Mouse (Mus musculus): ENCODE results near the gene Tshz3. TPM values are rescaled to one million over a fixed set of nuclear protein-coding genes. Genes with fewer than 3 reads are reported as not detected.

The Tshz3 gene
- polyA plus RNA-seq, 1 experiment from 2014 or later, result 44.9 TPM

- H3K27ac ChIP-seq (replicated peaks), result peak overlapping the region; percentile 98
- ATAC-seq (ENCODE audit: low read depth), result no peak
- H3K4me2 ChIP-seq, result peak overlapping the region; percentile 93
- no peaks in the 10 kb centered on the region for H3K9me3 ChIP-seq
- peaks cover 65% of the 10 kb centered on the region for H3K4me1 ChIP-seq (replicated peaks)
- under 1% methylated on average over 16 of the region's 16 CpGs for WGBS
- H3K4me3 ChIP-seq, result peak overlapping the region; percentile 81
- H3K36me3 ChIP-seq, result peaks cover 6% of the 10 kb centered on the region; the same call in 1 of the 2 replicates
- H3K27me3 ChIP-seq, result peaks cover 17% of the 10 kb centered on the region
- H3K9ac ChIP-seq, result peak overlapping the region; percentile 95
Measured at GRCm38 (mm10) chr7:36698589-36698946, 650 bp downstream of the Tshz3 start.

- Histone ChIP-seq H3K36me3 (peaks cover 6% of the 10 kb centered on the region; the same call in 1 of the 2 replicates), H3K4me2 (peak overlapping the region; percentile 93), H3K9me3 (no peaks in the 10 kb centered on the region), H3K4me3 (peak overlapping the region; percentile 81), H3K27ac (replicated peaks) (peak overlapping the region; percentile 98), H3K9ac (peak overlapping the region; percentile 95), H3K4me1 (replicated peaks) (peaks cover 65% of the 10 kb centered on the region), H3K27me3 (peaks cover 10% of the 10 kb centered on the region)
- ATAC-seq (ENCODE audit: low read depth), result no peak
- 10% methylated on average over 18 of the region's 18 CpGs for WGBS
Measured at GRCm38 (mm10) chr7:36699001-36699987, 1.4 kb downstream of the Tshz3 start.

DNA sequence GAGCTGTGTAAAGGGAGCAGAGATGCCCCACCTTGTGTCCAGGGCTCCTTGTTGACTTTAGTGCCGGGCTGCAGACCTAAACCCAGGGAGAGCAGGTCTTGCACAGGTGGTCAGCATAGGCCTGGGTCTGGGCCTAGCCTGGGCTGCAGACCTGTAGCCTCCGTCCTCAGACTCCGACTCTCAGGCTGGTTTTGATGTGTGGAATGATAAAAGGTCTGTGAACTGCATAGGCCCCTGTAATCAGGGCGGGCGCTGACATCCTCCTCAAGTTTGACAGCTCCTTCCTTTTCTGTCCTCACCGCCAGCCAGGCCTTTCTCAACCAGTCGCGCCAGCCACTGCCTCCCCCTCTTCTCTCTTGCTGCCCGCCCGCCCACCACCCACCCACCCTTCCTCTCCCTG, 8.7 kb downstream of the Tshz3 start:
- peak overlapping the region; percentile 62 for H3K9ac ChIP-seq
- peak overlapping the region; percentile 66 for H3K4me2 ChIP-seq
- 10% methylated on average over 8 of the region's 10 CpGs for WGBS
- no peak for ATAC-seq (ENCODE audit: low read depth)
- H3K4me1 ChIP-seq (replicated peaks), result peaks cover 90% of the 10 kb centered on the region
- peaks cover 6% of the 10 kb centered on the region; the same call in 1 of the 2 replicates for H3K36me3 ChIP-seq
- no peaks in the 10 kb centered on the region for H3K27me3 ChIP-seq
- no peaks in the 10 kb centered on the region for H3K9me3 ChIP-seq
- peak overlapping the region; percentile 35 for H3K4me3 ChIP-seq
- peak overlapping the region; percentile 94 for H3K27ac ChIP-seq (replicated peaks)

DNA sequence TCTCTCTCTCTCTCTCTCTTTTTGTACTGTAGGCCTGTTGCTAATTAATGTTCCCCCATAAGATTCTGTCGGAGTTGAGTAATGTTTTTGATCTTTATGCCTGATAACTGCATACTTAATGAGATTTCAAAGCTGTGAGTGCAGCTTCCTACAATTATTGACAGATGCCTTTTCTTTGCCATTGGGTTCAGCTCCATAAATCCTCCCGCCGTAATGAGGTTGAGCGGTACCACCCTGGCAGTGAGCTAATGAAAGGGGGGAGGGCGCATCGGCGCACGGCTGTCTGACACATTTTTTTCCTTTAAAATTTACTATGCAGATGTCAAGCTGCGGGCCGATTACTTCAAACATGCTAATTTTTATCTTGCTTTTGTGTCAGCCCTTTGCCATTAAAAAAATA, 9.3 kb downstream of the Tshz3 start:
- Histone ChIP-seq H3K4me1 (replicated peaks) (peaks cover 91% of the 10 kb centered on the region), H3K9me3 (no peaks in the 10 kb centered on the region), H3K36me3 (peaks cover 6% of the 10 kb centered on the region; the same call in 1 of the 2 replicates), H3K27ac (replicated peaks) (peak overlapping the region; percentile 94), H3K4me3 (peak overlapping the region; percentile 35), H3K27me3 (no peaks in the 10 kb centered on the region), H3K4me2 (peak overlapping the region; percentile 66), H3K9ac (peak overlapping the region; percentile 62)
- ATAC-seq (ENCODE audit: low read depth), result peak; percentile 68
- 6% methylated on average over 10 of the region's 10 CpGs for WGBS

- Histone ChIP-seq H3K27me3 (no peaks in the 10 kb centered on the region), H3K36me3 (peaks cover under 1% of the 10 kb centered on the region; the same call in 1 of the 2 replicates), H3K4me3 (peak overlapping the region; percentile 35), H3K27ac (replicated peaks) (peak overlapping the region; percentile 94), H3K9me3 (no peaks in the 10 kb centered on the region), H3K4me2 (peak overlapping the region; percentile 66), H3K9ac (peak overlapping the region; percentile 62), H3K4me1 (replicated peaks) (peaks cover 86% of the 10 kb centered on the region)
- WGBS, result 7% methylated on average over 17 of the region's 17 CpGs
- ATAC-seq (ENCODE audit: low read depth), result peak; percentile 70
Measured at GRCm38 (mm10) chr7:36707681-36708350, 9.9 kb downstream of the Tshz3 start.

DNA sequence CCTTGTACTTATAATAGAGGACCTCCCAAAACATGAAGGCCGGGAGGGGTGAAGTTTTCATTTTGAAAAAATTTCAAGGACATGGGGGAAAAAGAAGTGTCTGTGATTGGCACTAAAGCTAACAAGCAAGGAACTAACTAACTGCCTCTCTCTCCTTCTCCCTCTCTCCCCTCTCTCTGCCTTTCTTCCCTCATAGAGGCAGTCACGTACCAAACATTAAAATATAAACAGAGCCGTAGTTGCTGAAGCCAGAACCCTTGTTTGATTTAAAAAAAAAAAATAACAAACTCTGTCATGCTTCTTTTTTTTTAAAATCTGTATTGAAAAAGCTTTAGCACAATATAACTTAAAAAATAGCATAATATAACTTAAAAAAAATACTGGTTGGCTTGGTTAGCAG, 10.9 kb downstream of the Tshz3 start:
- peak overlapping the region; percentile 94 for H3K27ac ChIP-seq (replicated peaks)
- WGBS, result 22% methylated on average over 3 of the region's 3 CpGs
- peaks cover 88% of the 10 kb centered on the region for H3K4me1 ChIP-seq (replicated peaks)

GRCm38 (mm10) chr7:36709239-36709638, 11.3 kb downstream of the Tshz3 start:
- Histone ChIP-seq H3K27me3 (no peaks in the 10 kb centered on the region), H3K27ac (replicated peaks) (peak overlapping the region; percentile 94), H3K36me3 (no peaks in the 10 kb centered on the region; the same call in 1 of the 2 replicates), H3K4me1 (replicated peaks) (peaks cover 88% of the 10 kb centered on the region), H3K9ac (peak overlapping the region; percentile 62), H3K9me3 (no peaks in the 10 kb centered on the region), H3K4me2 (peak overlapping the region; percentile 66), H3K4me3 (peak overlapping the region; percentile 4; the same call in 1 of the 2 replicates)
- WGBS, result 3% methylated on average over 2 of the region's 2 CpGs
- peak; percentile 48; the same call in 1 of the 2 replicates for ATAC-seq (ENCODE audit: low read depth)

More for the DNA sequence above, 10.9 kb downstream of the Tshz3 start:
- Histone ChIP-seq H3K9ac (peak overlapping the region; percentile 62), H3K9me3 (no peaks in the 10 kb centered on the region), H3K27me3 (no peaks in the 10 kb centered on the region), H3K4me3 (peak overlapping the region; percentile 35), H3K4me2 (peak overlapping the region; percentile 66), H3K36me3 (no peaks in the 10 kb centered on the region; the same call in 1 of the 2 replicates)
- ATAC-seq (ENCODE audit: low read depth), result no peak

GRCm38 (mm10) chr7:36709974-36710373, 12.1 kb downstream of the Tshz3 start:
- ATAC-seq (ENCODE audit: low read depth), result no peak; the same call in 1 of the 2 replicates
- 0 out of 2 replicates have a peak overlapping the region, but pooled peaks have one; percentile 9 for H3K9ac ChIP-seq
- no peaks in the 10 kb centered on the region; the same call in 1 of the 2 replicates for H3K36me3 ChIP-seq
- WGBS, result 4% methylated on average over 12 of the region's 12 CpGs
- H3K27ac ChIP-seq (replicated peaks), result peak overlapping the region; percentile 94
- H3K27me3 ChIP-seq, result no peaks in the 10 kb centered on the region
- peak overlapping the region; percentile 8 for H3K4me3 ChIP-seq
- H3K4me1 ChIP-seq (replicated peaks), result peaks cover 87% of the 10 kb centered on the region
- H3K9me3 ChIP-seq, result no peaks in the 10 kb centered on the region
- H3K4me2 ChIP-seq, result peak overlapping the region; percentile 66

- peak overlapping the region; percentile 8 for H3K4me3 ChIP-seq
- H3K4me1 ChIP-seq (replicated peaks), result peaks cover 83% of the 10 kb centered on the region
- no peaks in the 10 kb centered on the region; the same call in 1 of the 2 replicates for H3K36me3 ChIP-seq
- no peaks in the 10 kb centered on the region for H3K27me3 ChIP-seq
- 8% methylated on average over 6 of the region's 6 CpGs for WGBS
- 0 out of 2 replicates have a peak overlapping the region, but pooled peaks have one; percentile 9 for H3K9ac ChIP-seq
- H3K4me2 ChIP-seq, result peak overlapping the region; percentile 66
- H3K9me3 ChIP-seq, result no peaks in the 10 kb centered on the region
- peak overlapping the region; percentile 94 for H3K27ac ChIP-seq (replicated peaks)
- ATAC-seq (ENCODE audit: low read depth), result no peak
Measured at GRCm38 (mm10) chr7:36710387-36710786, 12.5 kb downstream of the Tshz3 start.

- Histone ChIP-seq H3K27ac (replicated peaks) (no peak overlapping the region), H3K4me1 (replicated peaks) (peaks cover 73% of the 10 kb centered on the region), H3K9me3 (no peaks in the 10 kb centered on the region), H3K27me3 (no peaks in the 10 kb centered on the region), H3K4me2 (no peak overlapping the region), H3K4me3 (no peak overlapping the region), H3K9ac (no peak overlapping the region), H3K36me3 (no peaks in the 10 kb centered on the region; the same call in 1 of the 2 replicates)
- ATAC-seq (ENCODE audit: low read depth), result no peak
- 60% methylated on average over 2 of the region's 2 CpGs for WGBS
Measured at GRCm38 (mm10) chr7:36711766-36712165, 13.8 kb downstream of the Tshz3 start.

DNA sequence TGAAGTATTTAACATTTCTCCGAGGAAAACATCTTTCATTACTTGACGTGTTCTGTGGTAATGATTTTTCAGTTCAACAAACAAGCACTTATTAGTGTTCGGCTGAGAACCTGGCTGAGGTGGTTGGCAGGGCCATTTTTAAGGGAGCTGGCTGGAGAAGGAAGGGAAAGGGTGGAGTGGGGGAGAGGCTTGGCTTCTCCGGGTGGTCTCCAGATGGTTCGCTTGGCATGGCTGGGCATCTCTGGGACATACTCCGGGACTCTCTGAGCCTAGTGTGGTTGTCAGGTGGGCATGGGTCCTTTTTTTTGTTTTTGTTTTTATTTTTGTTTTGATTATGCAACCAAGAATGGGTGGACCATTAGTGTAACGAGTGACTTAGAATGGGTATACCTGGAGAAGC, 16.4 kb downstream of the Tshz3 start:
- H3K27ac ChIP-seq (replicated peaks), result peak overlapping the region; percentile 46; the same call in 1 of the 2 replicates
- H3K4me1 ChIP-seq (replicated peaks), result peaks cover 72% of the 10 kb centered on the region
- no peaks in the 10 kb centered on the region; the same call in 1 of the 2 replicates for H3K36me3 ChIP-seq
- no peaks in the 10 kb centered on the region for H3K27me3 ChIP-seq
- ATAC-seq (ENCODE audit: low read depth), result no peak
- H3K4me2 ChIP-seq, result no peak overlapping the region
- H3K4me3 ChIP-seq, result no peak overlapping the region
- 70% methylated on average over 7 of the region's 7 CpGs for WGBS
- H3K9me3 ChIP-seq, result no peaks in the 10 kb centered on the region
- 0 out of 2 replicates have a peak overlapping the region, but pooled peaks have one; percentile 5 for H3K9ac ChIP-seq

Data from neural tube, embryonic 13.5 days (tissue).